Mouse (Mus musculus): ENCODE data around the gene Chn1. TPM values are rescaled to one million over a fixed set of nuclear protein-coding genes. Genes with fewer than 3 reads are reported as not detected.
"Not testable (repeated sequence)": the region's sequence is repeated elsewhere in the genome, so short reads cannot be mapped to it uniquely, and the experiment has no call there.

The Chn1 gene
- polyA plus RNA-seq (2015; fragmentation: Nextera tagmentation; extraction: Ambion mirVana): 1.2 and 1.7 TPM in 2 replicates

DNA sequence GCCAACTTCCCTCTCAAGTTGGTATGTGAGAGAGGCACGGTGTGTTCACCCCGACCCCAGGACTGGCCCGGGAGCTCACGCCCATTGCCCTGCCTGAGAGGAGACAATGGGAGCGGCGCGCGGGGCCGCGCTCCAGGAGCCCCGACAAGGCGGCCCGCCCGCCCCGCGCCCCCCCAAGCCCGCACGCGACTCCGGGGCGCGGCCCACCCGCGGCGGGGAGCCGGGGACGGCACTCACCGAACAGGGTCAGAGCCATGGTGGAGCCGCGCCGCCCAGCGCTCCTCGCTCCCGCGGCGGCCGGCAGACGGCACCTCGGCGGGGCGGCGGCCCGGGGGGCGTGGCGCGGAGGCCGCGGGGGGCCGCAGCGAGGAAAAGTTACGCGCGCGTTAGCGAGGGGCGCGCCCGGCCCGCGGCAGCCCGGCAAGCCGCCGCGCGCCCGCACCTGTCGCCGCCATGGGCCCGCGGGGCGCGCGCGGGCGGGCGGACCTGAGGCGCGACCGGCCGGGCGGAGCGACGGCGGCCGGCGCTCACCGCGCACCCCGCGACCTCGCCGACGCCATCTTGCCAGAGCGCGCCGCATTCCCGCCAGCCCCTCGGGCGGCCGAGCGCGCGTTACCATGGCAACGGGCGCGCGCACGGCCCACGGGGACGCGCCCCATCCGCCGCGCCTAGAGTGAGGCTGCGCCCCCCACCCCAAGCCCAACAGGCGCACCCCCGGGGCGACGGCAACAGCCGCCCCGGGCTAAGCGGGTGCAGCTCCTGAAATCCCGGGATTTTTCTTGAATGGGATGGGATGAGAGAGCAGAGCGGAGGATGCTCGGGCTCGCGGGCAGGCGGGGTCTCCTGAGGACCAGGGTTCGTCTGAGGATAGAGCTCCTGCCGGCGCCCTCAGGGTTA is at the start of gene Chn1:
Gene Chn1, minus strand, starts transcription at position 561 of the 897 bp plus-strand sequence.
- DNase-seq (ENCODE audit: low spot score): peak; percentile 51

DNA sequence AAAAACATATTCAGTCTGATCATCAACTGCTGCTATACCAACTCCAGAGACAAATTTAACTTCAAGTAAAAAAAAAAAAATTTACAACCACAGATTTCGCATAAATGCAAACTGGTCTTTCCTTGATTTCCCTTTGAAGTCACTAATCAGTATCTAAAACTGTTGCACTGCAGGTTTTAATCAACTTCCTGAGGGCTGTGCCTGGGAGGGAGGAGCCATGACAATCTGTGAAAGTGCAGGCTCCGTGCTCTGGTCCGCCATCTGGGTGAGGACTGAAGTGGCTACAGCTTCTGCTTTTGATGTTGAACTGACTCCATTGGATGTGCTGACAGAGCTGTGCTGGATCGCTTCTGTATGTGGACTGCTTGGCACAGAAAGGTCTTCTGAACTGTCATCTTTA is 43.6 kb upstream of the Chn1 start:
- no peak for DNase-seq (ENCODE audit: low spot score)

DNA sequence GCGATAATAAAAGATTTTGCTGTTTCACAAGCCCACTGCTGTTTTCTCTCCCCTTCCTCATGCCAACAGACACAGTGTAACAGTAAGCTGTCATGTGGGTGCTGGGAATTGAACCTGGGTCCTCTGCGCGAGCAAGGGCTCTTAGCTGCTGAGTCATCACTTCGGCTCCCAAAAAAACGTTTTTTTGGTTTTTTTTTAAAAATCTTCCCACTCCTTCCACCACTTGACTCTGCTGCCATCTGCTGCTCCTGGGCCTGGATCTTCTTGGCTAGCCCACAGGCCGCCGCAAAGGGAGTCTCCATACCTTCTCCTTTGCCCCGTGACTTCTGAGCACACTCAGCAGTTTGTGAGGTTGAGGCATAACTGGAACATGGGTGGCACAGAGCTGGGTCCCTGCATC is 32.5 kb upstream of the Chn1 start:
- DNase-seq (ENCODE audit: low spot score): no peak

DNA sequence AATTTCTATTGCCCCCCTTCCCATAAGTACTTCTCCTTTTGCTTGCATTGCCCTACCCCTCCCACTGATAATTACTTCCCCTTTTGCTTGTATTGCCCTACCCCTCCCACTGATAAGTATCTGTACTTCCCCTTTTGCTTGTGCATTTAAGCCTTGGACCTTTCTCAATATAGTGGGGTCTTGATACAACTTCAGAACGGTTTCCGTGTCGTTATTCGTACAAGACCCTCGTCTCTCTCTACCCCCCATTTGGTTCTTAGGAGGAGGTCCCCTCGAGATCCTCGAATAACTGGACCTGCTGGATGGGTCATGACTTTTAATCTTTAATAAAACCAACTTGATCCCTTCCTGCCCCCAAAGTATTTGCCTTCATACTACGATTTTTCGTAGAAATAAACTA is 25.0 kb upstream of the Chn1 start:
- not testable (repeated sequence) for DNase-seq (ENCODE audit: low spot score)

DNA sequence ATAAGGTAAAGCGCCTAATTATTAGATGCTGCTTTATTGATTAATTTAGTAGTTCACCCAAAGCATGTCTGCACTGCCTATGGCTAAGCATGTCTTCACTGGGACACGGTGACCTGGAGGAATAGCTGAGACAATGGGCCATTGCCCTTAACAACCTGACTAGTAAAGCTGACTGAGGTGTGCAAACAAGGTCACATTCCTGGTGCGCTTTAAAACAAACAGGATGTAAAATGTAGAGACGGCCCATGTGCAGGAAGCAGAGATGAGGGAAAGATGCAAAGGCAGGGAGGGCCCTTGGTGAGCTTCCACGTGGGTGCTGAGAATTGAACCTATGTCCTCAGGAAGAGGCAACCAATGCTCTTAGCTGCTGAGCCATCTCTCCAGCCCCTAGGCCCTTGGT is 23.6 kb upstream of the Chn1 start:
- DNase-seq (ENCODE audit: low spot score): no peak

DNA sequence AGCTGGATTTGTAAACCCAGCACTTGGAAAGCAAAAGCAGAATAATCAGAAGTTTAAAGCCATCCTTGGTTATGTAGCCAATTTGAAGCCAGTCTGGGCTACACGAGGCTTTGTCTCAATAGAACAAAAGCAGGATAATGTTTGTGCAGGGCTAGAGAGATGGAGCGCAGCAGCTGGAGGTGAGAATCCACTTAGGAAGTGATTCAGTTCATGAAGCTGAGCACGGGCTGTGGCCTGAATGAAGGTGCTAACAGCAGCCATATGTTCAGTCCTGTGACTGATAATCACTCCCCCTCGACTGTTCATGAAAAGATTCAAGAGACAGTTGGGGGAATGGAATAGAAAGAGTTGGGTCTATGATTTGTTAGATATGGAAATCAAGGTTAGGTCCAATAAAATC is 23.0 kb upstream of the Chn1 start:
- DNase-seq (ENCODE audit: low spot score): no peak

DNA sequence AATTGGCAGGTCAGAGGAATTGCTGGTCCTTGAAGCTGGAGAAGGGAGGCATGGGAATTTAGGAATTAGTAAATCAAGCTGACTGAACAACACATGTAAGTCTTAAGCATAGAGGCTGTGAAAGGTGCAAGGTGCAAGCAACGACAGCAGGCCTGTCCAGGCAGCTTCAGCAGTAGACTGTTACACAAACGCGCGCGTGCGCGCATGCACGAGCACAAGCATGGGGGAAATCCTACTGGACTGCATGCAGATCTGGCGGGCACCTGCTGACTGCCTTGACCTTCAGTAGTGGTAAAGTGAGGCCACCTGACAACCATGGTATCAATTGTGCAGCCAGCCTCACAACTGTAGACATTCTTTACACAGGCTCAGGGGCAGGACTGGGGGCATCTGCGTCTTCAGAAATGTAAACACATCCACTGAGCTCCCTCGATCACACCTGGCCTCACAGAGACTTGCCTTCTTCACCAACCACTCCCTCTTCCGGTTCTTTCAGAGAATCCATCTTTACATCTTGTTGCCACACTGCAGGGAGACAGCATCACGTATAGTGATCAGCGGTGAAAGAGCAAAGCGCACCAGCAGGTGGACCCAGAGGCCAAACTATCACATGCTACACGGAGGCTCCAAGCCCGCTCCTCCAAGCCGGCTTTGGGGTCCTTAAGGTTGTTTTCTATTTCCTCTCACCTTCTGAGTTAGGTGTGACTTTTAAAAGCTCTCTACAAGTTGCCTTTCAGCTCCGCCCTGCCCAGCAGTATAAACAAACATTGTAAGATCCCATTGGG is 16.9 kb upstream of the Chn1 start:
- peak; percentile 72 for DNase-seq (ENCODE audit: low spot score)

DNA sequence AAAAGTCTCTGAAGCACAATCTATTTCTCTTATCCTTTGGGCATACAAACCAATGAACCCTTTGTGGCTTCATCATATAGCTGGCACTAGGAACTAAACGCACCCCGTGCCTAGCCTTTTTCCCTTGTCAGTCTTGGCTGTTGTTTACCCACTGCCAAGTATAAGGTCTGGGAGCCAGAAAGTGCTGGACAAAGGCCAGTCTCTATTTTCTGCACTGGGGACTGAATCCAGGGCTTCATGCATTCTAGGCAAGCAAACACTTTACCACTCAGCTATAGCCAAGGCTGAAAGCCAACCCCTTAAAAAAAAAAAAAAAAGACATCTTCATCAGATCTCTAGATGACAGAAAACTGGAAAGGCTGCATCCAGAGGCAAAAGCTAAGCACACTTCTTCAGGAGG is 15.2 kb upstream of the Chn1 start:
- no peak for DNase-seq (ENCODE audit: low spot score)

DNA sequence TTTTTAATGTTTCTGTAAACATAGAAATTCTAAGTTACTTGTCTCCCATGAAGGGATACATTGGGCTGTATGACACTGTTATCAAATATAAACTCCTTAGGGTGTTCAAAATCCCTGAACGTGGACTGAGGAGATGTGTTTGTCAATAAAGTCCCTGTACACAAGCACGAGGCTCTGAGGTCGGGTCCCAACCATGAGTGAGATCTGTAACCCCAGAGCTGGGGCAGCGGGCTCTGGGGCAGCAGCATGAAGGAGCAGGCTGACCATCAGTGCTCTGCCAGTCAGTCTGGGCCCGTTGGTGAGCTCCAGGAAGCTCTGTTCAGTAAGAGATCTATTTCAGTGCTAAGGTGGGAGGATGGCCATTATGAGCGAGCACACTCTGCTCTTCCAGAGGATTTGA is 13.2 kb upstream of the Chn1 start:
- no peak for DNase-seq (ENCODE audit: low spot score)

DNA sequence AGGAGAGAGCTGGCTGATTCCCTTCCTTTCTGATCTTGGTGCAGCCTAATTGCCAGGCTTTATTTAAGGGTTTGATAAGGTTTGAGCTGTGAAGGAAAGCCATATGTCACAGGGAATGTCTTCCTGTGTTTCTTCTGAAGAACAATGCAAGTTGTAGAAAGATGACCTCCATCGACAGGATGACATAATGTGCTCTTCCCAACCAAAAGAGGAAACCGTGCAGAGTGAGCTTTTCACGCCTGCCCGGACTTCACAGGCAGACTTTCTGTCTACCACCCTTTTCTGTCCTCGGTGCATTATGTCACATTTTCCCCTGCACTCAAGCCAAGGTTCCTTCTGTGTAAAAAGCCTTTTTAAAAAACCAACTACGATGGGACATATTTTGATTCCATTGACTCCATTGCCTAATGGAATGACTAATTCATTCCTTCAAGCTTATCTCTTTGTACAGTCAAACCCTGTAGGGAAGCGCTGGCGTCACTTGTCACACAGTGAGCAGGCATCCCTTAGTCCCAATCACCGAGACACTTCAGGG is 7.3 kb upstream of the Chn1 start:
- no peak for DNase-seq (ENCODE audit: low spot score)

DNA sequence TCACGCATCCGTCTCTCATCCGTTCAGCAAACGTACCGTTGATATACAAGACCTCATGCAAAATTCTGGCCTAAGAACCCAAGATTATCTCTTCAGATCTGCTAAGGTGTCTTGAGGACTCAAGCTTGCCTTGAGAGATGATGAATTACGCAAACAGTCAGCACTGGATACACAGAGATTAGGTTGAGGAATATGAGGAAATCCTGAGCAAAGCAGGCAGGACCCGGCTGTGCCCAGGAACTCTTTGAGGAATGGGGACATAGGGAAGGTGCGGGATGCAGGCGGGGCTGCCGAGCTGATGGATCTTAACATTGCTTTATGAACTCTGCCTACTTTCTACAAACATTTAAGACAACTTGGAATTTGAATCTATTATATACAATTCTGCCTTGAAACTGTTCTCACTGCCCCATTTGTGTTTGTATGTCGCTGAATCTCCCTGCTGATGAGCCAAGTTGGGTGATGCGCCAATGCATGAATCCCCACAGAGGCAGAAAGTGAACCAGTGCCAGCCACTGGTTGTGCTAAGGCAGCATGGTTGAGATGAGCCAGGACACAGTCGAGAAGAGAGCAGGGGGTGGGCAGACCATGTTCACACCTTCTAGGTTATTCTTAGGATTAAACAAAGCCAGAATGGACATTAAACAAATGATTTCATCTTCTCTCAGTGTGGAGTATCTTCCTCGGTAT is 5.3 kb upstream of the Chn1 start:
- no peak for DNase-seq (ENCODE audit: low spot score)

DNA sequence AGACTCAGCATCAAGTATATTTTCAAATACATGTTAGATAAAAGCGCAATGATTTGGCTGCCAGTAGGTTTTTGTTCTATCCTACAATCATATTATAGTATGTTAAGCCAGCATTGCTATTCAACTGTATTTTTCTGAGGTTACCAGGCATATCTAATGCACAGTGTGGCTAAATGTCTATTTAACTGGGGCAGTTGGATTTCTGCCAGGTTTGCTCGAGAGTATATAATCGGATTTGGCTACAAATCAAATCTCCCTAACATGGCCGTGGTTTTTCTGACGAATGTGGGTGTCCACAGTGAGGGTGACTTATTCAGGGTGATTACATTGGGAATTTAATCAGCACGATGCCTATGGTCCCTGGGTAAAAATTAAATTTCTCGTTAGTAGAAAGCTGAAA is 4.7 kb upstream of the Chn1 start:
- no peak for DNase-seq (ENCODE audit: low spot score)

DNA sequence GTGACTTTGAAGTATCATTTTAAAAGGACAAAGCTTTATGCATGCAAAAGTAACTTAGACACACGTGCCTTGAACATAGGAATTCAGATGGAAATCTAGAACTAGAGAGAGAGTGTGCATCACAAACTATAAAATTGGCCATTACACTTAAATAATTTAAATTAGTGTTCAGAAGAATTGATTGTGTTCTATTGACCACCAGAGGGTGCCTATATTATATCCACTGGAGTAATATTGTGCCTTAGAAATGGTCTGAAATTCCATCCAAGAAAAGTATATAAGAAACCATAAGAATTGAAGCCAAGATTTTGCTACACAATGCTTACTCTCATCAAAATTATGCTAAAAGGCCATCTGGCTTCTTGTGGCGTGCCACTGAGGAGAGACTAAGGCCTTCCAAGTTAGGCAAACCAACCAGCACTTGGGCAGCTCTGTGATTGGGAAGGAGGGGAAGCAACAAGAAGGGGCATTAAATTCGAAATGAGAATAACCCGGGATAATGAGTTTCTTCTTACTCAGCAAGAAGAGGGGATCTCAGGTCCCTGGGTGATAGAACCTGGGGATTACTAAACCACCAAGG is 4.0 kb upstream of the Chn1 start:
- no peak for DNase-seq (ENCODE audit: low spot score)

DNA sequence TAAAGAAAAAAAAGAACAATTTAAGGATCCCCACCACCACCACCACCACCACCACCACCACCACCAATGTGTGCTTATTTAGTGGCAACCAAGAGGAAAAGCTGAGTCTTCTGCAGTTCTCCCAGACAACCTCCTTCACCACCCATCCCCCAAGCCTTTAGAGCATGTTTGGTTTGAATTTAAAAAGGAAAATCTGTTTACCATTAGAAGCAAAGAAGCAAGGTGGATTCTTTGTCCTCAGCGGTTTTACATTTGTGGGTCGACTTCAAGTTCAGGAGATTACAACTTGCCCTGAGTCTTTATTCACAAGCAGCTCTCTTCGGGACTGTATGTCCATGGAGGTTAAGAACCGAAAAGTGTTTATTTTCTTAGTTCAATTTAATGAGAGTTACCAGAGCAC is 1.8 kb upstream of the Chn1 start:
- DNase-seq (ENCODE audit: low spot score): no peak

DNA sequence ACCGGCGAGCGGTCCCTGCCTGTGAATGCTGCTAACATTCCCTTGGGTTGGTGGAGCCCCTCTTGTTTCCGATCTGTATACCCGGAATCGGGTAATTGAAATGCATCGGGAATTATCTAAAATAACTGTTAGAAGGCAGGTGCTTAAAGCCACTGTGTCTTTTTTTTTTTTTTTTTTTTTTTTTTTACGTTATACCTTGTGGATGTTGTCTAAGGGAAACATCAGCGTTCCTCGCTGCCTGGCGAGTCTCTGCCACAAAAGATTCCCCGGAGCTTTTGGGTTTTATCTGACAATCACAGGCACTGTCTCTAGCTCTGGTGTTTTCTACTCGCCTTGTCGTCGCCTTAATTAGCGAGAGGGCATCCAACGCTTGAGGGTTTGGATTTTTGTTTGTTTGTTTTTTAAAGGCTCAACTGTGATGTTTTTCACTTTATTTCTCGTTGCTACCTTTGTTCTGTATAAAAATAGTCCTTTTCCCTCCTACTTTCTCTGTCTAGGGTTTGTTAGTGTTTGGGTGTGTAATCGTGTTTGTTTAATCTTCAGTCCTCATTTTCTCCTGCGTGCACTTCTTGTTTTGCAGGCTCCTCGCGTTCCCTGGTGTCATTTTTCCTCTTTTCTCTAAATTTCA is 651 bp upstream of the Chn1 start:
- no peak for DNase-seq (ENCODE audit: low spot score)

DNA sequence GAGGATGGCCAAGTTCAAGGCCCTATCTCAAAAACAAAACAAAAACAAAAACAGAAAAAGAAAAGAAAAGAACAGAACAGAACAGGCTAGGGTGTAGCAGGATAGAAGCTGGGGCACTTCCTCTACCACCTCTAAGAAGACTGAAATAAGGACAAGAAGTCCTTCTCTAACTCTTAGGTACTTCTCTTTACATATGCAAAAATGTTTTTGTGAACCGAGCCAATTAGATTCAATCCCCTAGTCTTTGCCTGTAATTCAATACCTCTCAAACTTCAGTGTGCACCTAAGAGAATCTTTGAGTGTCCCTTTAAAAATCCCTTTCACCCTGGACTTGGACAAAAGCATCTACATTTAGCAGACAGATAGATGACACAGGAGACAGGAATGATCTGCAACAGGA is 2.2 kb downstream of the Chn1 start:
- no peak for DNase-seq (ENCODE audit: low spot score)

DNA sequence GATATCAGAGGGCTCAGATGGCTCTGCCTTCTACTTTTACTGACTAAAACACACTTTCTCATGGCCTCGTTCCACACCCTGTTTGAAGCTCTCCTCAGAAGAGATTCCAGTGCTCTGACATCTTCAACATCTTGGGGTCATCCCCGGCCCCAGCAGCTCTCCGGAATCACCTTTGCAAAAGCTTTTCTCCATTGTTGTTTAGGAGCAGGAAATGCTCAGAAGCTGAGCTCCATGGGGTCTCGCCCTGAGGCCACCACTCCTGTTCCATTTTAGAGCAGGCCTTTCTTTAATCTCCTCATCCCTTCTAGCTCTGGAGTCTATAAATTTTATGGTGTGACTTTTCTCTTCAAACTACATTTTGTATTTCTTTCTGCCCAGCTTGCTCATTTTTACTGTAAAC is 6.5 kb downstream of the Chn1 start:
- no peak for DNase-seq (ENCODE audit: low spot score)

DNA sequence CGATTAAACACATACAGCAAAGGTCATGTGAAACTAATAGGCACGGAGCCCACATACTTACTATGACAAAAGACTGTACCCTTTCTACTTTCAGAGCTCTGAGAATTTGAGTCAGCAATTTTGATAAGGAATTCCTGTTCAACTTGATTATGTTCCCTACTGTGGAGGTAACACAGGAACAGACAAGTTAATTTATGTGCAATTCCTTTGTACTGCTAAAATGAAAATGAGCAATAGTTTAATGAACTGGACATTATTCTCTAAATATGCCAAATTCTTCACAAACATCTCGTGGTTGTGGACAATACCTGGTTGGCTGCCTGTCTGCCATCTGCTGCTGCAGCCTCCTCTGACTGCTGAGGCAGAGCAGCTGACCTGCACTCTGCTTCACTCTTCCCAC is 11.6 kb downstream of the Chn1 start:
- DNase-seq (ENCODE audit: low spot score): no peak

DNA sequence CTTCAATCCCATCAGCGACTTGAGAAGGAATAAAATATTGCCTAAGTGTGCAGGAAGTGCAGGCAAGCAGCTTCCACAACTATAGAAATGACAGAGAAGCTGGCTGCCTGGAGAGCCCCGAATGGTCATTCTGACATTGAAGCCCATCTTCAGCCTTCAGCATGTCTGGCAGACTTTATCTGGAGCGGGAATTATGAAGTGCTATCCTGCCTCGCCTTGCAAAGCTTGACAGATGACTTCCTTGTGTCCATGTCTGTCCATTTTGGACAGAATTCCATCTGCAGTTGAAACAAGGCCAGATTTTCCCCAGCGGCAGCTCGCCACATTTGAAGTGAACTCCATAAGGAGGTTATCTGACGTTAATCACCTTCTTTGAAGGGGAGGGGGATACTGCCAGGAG is 15.2 kb downstream of the Chn1 start:
- no peak for DNase-seq (ENCODE audit: low spot score)

DNA sequence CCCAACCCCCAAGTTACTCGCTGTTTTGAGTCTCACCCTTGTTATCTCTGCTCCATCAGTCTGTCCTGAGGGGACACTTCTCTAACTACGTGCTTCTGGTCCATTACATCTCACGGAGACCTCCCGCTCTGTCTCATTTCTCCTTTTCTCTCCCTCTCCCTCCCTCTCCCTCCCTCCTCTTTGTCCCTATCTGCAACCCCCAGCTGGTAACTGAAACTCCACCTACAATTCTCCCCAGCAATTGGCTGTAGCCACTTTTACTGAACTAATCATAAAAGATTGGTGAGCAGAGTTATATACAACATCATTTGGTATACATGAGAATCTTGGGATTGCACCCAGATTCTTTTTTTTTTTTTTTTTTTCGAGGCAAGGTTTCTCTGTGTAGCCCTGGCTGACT is 16.1 kb downstream of the Chn1 start:
- DNase-seq (ENCODE audit: low spot score): no peak

DNA sequence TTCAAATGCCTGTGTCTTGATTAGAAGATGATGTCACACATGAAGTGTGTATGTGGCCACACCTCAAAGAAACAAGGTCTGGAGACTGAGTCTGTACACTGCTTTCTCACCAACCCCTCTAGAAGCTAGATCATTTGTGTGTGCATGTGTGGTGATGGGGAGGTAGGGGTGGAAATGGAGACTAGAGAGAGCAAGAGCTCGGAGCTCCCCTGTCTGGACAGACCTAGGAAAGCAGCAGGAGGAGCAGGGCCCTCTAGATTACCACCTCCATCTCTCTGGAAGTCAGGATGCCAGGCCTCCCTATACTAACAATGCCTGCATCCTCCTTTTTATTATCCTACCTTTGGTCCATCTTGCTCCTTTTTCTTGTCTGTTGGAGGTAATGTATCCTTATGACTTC is 27.8 kb downstream of the Chn1 start:
- DNase-seq (ENCODE audit: low spot score): no peak
